Mouse (Mus musculus) spleen, postnatal 4 days (tissue): ENCODE data around the gene Cpm.

Experiments used
- DNase-seq, 2 experiments: peaks; one replicate each; pipeline ENCODE4 v3.0.0; 2022; ENCODE audit warnings: low spot score in 2 of 2

Cpm gene

DNA sequence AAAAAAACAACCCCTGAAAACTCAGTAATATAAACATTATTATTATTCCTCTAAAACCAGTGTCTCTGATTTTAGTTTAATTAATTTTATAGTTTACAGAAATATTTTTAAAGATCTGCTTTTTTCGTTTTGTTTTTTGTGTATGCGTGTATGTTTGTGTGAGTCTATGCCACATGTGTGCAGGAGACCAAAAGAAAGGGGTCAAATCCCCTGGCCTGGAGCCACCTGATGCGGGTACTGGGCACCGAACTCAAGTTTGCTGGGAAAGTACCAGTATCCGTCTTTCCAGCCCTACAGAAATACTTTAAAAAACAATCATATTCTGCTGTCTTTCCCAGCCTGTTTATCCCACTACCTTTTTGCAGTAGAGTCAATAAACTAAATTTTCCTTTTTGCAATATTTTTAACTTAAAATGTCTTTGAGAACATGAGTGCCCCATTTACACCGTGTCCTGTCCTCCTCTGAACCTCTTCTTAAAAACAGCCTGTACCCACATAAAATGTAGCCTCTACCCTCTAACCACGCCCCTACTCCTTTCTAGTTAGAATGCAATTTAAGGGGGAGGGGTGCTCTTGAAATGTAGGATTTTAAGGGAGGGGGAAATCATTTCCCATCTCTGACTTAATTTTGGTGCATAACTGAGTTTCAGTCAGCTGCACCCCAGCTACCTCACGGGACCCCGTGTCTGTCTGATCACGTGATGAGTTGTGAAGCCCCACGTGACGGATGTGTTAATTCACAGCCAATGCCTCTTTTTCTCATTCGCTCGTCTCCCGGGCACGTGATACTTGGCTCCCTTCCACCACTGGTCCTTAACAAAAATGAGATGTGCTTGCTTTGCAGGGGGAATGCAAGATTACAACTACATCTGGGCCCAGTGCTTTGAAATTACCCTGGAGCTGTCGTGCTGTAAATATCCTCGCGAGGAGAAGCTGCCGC is 46.1 kb downstream of the Cpm start:
- DNase-seq, result peak in 1 of 2 experiments; percentile 24

DNA sequence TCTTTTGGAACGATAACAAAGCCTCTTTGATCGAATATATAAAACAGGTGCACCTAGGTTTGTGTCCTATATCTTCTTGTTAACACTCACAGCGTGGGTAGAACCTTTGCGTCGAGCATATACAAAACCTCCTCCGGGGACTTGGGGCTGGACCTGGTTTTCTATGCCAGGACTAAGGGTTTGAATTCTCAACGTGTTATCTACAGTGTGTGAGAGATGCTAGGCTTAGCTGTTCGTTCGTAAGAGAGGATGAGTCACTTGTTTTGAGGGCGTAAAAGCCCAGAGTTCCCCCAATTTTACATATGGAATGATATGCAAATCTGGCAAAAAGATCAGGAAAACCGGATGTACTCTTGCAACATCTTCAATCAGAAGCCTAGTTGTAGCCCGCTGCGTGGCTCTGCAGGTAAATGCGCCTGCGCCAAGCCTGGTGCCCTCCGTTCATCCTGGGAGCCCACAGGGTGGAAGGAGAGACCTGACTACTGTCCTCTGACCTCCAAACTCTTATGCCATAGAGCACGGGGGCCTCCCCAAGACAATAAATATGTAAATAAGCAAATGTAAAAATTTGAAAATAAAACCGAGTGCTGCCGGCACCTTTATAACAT is 46.8 kb downstream of the Cpm start:
- no peak for DNase-seq

DNA sequence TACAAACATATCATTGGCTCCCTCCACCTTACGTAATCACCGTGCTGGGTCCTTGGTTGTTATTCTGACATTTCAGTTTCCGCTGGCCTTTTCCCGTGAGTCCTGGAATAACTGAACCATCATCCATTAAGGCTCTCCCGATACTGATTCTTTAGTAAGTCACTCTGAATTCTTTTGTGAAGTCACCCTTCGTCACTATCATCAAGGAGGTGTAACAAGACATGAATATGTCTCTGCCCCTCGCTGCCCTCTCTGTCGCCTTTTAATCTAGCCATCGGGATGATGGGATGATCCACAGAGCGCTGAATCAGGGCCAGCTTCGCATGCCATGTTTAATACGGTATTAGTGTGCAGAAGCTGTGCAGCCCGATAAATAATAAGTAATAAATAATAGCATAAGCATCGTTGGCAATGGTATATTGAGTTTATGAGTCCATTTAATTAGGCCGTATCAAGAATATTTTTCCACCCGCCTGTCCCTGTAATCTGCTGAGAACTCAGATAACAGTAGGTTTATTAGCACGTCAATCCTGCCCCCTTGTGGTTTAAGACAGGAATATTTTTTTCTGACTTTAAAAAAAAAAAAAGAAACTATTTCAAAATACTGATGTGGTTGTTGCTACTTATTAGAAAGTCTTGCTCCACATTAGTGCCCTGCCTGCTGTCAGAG is 47.5 kb downstream of the Cpm start:
- DNase-seq, result no peak

DNA sequence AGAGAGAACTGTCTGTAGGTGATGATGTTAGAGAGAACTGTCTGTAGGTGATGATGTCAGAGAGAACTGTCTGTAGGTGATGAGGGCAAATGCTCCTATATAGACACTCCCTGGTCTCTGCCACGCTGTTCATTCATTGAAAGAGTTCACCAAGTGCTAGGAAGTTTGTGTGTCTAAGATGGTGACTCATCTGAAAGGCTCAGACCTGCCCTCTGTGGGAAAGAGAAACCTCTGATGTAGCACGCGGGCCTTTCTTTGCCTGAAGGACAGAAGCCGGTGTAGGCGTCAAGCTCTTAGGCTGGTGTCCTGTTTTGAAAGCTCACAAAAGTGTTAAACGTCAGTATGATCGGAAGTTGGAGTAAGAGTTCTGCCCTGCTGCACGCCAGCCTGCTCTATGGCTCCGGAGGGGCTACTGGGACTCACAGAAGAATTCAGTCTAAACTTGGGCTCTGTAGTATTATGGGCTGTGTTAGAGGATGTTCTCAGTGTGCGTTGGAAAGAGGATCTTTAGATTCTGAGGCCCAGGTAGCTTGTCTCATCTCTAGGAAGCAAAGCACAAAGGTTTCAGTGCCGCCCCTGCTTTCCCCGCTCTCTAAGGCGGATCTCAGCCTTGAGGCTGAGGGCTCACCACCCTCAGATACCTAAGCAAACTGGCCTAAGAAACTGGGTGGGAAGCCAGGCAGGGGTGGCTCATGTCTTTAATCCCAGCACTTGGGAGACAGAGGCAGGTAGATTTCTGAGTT is 48.4 kb downstream of the Cpm start:
- no peak for DNase-seq

DNA sequence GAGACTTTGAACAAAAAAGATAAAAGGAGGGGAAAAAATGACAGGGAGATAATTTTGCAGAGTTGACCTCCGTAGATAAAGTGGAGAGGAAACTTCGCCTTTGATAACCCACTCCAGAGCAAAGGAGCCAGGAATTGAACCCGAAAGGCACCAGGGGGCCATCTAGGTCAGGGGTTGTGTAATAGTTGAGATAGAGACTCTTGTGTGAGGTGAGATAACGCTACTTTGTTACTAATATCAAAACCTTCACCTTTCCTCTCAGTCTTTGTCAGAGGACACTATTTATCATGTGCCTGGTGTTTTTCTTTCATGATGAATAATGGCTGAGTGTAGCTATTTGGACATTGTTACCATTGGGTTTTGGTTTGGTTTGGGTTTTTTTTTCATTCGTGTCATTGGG is 49.1 kb downstream of the Cpm start:
- DNase-seq, result no peak

DNA sequence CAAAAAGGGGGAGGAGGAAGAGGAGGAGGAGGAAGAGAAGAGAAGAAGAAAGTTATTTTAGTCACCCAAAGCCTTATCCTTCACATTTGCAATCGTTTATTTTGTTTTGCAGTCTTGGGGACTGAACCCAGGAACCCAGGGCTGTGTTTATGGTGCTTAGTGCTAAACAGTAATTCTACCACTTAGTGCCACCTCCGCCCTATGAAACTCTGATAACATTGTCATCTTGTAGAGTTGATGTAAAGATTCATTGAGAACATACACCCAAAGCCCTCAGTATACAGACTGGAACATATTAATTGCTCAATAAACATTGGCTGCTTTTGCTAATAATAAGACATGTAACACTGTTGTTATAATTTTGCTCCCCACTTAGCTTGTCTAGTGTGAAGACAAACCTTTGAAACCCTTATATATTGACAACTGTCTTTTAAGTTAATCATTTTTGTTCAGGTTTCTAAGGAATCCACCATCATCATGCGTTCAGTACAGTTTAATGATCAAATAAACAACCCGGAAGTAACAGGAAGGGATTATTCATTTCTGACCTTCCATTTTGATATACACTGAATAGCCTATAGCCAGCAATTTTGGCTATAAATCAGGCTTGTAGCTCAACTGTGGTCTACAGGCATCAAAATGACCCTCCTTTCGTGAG is 49.9 kb downstream of the Cpm start:
- no peak for DNase-seq

DNA sequence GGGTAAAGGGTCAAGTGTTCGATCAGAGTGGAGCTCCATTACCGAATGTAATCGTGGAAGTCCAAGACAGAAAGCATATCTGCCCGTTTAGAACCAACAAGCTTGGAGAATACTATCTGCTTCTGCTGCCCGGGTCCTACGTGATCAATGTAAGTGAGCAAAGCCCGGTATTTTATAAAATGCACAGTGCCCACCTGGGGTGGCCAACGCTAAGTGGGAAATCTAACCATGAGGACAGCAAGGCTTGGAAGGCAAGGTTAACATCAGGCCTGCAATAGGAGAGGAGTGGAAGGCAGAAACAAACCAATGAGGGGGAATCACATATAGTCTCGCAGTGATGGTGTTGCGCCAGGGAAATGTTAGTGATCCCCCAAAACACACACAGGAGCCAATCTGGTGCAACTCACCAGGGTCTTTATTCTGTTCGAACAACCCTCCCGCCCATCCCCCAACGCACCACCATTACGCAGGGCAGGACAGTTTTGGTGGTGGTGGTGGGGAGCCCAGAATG is 50.7 kb downstream of the Cpm start:
- DNase-seq, result no peak

DNA sequence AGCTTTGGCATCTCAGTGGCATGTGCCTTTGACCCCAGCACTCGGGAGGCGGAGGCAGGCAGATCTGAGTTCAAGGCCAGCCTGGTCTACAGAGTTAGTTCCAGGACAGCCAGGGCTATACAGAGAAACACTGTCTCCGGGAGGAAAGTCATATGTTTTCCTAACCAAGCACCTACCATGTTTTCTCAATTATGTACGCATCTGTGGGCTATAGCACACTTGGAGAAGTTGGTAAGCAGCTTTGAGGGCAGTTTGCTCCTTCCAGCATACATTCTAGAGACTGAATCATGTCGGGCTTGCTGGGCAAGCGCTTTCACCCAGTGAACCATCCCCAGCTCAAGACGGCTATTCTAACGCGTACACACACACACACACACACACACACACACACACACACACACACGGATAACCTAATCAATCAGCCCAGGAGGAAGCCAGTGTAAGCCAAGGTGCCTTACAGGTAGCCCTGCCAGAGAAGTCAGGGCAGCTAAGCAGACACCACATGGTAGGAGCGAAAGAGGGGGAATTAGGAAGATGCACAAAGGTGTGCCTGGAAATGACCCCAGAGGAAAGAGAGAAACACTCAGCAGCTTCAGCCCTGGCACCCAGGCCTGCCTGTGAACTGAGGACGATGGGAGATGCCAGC is 51.7 kb downstream of the Cpm start:
- DNase-seq, result no peak

DNA sequence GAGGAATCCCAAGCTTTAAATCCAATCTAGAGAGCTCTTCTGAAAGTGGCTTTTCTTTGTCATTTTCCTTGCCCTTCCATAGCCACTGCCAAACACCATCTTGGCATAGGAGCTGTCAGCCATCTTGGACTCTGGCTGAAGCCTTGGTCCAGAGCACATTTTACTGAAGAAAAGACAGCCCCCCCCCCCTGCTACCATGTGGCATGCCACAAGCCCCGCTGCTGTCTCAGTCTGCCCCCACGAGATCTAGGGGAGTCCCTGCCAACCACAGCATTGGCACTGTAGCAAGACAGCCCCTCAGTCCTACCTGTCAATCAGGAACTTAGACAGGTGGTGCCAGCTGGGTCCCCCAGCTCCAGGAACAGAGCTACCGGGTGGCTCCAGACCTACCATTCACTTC is 52.2 kb downstream of the Cpm start:
- no peak for DNase-seq

DNA sequence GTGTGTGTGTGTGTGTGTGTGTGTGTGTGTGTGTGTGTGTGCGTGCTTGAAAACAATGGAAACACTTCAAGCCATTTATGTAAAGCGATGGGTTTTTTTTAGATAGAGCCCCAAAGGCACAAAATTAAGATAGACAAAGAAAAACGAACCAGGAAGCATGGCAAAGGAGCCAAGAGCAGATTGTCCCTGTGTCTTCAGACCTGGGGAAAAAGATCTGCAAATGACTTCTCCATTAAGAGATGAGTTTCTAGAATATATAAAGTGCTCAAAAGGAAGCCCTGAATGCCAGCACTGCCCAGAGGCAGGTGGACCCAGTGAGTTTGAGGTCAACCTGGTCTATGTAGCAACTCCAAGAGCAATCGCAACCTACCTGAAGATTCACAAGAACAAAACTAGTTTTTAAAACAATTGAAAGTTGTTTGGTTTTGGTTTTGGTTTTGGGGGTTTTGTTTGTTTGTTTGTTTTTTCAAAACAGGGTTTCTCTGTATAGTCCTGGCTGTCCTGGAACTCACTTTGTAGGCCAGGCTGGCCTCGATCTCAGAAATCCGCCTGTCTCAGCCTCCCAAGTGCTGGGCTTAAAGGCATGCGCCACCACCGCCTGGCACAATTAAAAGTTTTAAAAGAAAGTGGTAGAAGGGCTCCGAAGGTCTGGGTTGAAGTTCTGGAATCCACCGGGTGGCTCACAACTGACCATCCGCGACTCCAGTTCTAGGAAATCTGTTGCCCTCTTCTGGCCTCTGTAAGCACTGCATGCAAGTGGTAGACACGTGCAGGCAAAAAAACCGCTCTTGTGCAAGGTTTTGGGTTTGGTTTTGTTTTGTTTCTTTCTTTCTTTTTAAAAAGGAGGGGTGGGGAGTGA is 52.9 kb downstream of the Cpm start:
- DNase-seq, result peak; percentile 28 to 67

DNA sequence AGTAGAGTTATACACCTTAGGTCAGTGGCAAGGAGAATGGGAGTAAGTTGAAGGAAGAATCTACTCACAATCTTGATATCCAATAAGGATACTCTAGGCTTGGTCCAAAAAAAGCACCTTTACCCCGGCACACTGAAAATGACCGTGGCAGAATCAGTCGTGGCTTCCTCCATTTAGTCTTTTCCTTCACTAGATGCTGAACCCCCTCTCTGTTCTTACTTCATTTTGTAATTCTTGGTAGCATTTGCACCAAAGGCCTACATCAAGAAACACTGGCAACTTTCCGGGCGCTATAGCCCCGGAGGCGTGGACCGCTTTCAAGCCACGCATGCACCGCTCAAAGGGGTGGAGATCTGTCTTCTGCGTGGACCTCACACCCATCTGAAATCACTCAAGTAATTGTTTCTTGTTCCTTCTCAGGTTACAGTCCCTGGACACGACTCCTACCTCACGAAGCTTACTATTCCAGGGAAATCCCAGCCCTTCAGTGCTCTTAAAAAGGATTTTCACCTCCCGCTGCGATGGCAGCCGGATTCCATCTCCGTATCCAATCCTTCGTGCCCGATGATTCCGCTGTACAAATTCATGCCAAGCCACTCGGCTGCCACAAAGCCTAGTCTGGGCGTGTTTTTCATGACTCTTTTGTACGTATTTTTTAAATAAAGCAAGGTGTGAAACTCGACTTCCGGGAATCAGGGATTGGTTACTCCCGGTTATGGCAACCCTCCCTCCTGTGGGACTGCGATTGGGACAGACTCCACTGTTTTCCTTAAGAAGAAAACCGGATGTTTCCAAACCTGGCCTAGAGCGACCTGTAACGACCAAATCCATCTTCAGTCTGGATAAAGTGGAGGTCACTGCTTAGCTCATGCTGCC is 53.8 kb downstream of the Cpm start:
- DNase-seq, result no peak

DNA sequence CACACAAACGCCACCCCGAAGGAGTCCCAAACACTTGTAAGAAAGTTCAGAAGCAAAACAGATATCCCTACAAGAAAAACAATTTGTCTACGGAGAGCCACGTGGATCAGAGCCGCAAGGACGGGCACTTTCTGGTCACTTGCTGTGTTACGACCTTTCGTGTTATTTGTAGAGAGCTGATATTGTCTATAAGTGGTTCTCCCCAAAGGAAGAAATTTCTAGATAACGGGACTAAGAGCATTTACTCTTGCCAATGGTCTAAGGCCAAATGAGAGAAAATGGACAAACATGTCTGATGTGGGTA is 54.4 kb downstream of the Cpm start:
- DNase-seq, result no peak

DNA sequence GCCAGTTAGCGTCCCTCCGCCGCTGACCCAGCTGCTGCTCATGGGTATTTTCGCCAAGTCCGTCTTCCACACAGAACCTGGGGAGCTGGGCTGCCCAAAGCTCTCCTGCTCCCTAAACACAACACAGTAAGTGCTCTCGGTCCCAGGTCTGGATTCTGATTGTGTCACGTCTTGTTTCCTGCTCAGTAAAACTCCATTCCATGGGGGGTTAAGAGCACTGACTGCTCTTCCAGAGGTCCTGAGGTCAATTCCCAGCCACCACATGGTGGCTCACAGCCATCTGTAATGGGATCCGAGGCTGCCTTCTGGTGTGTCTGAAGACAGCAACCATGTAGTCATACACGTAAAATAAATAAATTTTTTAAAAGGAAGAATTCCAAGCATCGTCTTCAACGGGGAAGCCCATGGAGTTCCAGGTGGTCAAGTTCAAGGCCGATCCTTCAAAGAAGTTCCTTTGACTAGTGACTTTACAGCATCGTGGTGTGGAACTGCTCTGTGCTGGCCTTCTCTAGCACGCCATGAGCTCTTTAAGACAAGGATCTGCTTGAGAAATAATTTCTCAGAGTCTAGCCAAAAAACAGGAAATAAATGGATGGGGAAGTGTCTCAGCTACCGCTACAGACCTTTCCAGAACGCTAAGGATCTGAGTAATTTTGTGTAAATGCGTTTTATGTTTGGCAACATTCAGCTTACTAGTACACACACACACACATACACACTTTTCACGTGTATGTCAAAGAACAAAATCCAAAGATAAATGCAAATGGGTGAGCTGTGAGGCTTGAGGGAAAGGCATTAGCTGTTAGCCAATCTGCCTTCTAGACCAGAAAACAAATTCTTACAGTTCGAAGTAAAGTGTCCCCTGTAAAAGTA is 55.2 kb downstream of the Cpm start:
- DNase-seq, result no peak

DNA sequence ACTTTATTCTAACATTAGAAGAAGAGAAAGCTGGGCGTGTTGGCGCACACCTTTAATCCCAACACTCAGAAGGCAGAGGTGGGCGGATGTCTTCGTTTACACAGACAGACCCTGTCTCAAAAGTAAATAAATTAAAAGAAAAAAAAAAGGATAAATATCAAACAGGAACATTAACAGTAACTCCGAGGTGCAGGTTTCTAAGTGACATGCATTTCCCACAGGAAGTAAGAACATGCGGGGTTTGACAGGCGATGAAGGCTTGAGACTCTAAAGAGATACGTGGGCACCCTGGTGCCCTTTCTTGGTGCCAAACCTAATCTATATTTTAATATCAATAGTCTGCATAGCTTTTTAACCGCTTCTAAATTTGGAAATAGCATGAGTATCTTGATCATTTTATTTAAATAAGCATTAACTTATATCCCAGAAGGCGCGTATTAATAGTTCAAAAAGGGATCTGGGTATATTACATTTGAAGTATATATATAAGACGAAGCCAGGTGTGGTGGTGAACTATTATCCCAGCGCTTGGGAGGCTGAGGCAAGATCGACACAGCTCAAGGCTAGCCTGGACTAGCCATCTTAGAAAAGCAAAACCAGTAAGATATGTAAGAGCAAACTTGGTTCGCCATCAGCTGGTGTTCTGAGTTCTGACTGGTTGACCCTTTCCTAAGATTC is 56.0 kb downstream of the Cpm start:
- no peak for DNase-seq

DNA sequence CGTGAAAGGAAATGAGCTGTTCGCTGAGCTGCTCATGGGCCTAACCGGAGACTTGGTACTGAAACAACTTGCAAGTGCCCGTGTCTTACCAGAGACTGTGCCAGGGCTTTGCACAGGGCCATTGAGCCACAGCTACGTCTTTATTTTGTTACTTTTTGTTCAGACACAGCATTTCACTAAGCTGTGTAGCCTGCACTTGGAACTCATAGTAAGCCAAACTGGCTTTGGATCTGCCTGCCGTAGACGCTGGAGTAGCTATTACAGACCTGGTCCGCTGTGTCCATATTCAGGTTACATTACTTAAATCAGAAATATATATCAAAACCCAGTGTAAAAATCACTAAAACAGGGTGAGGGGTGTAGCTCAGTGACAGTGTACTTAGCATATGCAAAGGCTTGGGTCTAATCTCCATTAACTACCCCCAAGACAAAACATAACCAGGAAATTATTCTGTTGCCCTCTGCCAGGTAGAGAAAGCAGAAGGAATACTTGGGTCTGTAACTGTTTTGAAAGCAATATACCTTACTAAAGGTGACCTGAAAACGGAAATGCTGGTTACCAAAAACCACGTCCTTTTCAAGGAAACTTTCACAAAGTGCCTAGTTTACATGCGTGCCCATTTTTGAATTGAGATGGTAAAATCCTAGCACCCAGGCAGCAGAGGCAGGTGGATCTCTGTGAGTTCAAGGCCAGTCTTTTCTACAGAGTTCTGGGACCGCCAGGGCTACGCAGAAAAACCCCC is 56.7 kb downstream of the Cpm start:
- DNase-seq, result no peak

DNA sequence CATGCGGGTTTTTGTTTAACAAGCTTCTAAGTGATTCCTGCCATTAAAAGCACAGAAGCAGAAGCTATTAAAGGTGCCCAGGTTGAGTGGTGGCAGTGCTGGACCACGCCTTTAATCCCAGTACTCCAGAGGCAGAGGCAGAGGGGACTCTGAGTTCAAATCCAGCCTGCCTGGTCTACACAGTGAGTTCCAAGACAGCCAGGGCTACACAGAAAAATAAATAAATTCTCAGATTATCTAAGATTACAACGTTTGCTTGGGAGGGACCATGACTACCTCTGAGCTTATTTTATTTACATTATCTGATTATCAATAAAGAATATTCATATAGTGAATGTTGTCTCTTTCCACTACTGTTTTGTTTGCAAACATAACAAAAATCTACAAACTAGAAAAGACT is 57.7 kb downstream of the Cpm start:
- no peak for DNase-seq

DNA sequence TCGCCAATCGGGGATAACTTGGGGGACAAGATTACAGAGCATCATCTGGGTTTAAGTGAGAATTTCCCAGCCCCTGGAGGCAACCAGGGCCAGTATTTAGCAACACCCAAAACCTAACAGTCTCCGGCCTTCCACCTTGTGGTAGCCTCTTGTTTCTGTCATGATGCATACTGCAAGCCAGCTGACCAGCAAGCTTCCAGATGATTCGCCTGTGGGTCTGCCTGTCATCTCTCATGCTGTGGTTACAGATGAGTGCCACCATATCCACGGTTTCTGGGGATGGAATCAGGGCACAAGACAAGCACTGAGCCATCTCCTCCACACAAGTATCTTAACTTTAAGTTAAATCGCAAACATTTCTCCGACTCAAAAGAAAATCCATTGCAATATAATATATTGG is 58.3 kb downstream of the Cpm start:
- no peak for DNase-seq
